Mouse (Mus musculus) kidney, postnatal 14 days (tissue): ENCODE results near the gene Smn1.
"Not testable (repeated sequence)": the region's sequence is repeated elsewhere in the genome, so short reads cannot be mapped to it uniquely, and the experiment has no call there.

Experiments
- DNase-seq: peaks from one replicate; pipeline ENCODE4 v3.0.0; 2022; ENCODE audit warnings: mixed read lengths

Gene Smn1

GRCm38 (mm10) chr13:100124423-100125257, at the start of gene Smn1:
Smn1 (plus strand) TSS chr13:100124852.
- peak; percentile 95 for DNase-seq

DNA sequence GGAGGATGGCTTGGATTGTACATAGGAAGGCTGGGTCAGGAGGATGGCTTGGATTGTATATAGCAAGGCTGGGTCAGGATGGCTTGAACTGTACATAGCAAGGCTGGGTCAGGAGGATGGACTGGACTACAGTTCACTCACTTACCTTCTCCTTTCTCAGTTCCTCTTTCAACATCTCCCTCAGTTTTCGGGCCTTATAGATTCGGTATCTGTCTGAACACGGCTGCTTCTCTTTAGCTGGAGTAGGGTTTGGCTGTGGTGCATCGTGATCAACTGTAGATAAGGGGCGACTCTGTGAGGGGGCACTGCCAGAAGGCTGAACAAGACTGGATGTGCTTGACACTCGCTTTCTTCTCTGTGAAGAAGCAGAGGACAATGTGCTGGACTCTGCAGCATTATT, 25.8 kb upstream of the Smn1 start:
- DNase-seq = no peak

- no peak for DNase-seq
Measured at GRCm38 (mm10) chr13:100103052-100103658, 21.5 kb upstream of the Smn1 start.

GRCm38 (mm10) chr13:100103748-100104254, 20.9 kb upstream of the Smn1 start, which contains the start of gene Bdp1:
Bdp1 (minus strand) TSS chr13:100104070.
- peak; percentile 96 for DNase-seq

DNA sequence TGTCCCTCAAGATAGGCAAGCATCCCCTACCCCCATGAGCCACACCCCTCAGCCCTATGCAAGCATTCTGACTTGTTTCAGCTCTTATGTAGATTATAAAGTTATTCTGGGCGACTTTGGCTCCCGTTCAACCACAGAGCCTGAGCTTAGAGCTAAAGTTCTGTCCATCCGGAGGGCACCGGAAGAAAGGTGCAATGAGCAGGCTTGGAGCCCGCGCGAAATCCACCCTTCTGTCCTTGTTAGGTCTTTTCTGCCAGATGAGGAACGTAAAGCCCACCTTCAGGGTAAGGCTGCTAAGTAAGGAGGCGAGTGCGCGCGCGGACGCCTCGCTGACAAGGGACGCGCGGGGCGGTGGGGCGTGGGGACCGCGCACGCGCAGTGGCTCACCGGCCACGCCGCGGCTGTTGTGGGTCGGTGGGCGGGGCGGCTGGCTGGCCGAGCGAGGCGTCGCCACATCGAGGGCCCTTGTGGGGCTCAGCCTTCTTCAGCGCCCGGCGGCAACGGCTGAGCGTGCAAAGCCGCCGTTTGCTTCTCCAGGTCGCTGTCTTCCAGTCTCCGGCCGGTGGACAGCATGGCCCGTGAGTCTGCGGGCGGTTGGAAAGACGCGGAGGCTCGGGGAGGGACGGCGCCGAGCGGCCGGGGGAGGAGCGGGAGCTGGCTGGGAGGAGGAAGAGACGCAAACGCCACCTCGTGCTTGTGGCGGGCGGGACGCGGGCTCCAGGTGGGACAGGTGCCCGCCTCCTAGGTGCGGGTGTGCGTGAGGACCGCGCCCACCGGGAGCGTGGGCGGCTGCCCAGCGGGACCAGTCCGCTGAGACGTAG, 16.8 kb upstream of the Smn1 start, which contains the start of gene Serf1:
Gene Serf1 (plus strand): TSS at position 361 of the 821 bp plus-strand sequence.
- peak; percentile 91 for DNase-seq

- peak; percentile 13 for DNase-seq
Measured at GRCm38 (mm10) chr13:100112218-100112972, 12.3 kb upstream of the Smn1 start.

DNA sequence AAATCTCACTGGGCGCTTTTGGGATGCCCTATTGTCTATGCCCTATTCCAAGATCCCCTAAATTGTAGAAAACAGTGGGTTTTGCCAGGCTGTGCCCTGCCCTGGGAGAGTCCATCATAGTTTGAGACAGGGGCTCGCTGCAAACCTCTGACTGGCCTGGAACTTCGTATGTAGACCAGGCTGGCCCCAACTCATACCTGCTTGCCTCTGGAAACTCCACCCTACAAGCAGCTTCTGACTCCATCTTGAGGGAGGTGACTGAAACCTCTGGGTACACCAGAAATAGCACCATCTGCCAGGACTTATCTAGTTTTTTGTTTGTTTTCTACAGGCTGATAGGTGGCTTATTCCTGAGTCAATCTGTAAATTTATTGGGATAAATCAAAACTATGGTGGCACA, 682 bp upstream of the Smn1 start:
- DNase-seq = no peak

DNA sequence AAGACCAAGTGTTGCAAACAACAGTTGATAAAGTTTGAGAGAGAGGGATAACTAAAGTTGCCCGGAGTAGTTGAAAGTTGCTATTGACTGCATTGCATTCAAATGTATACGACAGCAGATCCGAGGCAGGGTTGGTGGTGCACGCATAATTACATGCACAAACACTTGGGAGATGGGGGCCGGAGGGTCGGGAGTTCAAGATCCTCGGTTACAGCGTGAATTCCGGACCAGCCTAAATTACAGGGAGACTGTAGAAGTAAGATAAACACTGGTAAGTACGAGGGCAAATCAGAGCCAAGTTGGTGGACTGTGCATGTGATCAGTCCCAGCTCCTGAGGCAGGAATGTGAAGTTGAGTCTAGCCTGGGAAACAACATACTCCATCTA, 599 bp downstream of the Smn1 start:
- no peak for DNase-seq

GRCm38 (mm10) chr13:100141646-100142314, 17.1 kb downstream of the Smn1 start:
- DNase-seq = no peak

GRCm38 (mm10) chr13:100152659-100153058, 28.0 kb downstream of the Smn1 start:
- no peak for DNase-seq

DNA sequence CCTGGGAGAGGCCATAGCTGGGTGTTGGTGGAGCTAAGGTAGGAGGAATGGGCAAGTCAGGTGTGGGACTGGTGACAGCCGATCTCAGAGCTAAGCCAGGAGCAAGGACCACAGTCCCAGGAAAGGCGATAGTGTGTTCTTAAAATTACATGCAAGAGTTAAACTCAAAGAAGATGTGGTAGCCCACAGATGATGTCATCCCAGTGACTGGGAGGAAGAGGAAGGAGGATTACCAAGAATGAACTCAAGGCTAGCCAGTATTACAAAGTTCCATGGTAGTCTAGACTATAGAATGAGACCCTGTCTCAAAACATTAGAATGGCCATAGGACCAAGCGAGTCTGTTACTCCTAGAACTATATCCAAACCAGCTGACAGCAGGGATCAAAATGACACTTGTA, 32.0 kb downstream of the Smn1 start:
- no peak for DNase-seq

GRCm38 (mm10) chr13:100161171-100161870, 36.7 kb downstream of the Smn1 start:
- DNase-seq = not testable (repeated sequence)

GRCm38 (mm10) chr13:100162467-100162866, 37.8 kb downstream of the Smn1 start:
- DNase-seq = not testable (repeated sequence)

DNA sequence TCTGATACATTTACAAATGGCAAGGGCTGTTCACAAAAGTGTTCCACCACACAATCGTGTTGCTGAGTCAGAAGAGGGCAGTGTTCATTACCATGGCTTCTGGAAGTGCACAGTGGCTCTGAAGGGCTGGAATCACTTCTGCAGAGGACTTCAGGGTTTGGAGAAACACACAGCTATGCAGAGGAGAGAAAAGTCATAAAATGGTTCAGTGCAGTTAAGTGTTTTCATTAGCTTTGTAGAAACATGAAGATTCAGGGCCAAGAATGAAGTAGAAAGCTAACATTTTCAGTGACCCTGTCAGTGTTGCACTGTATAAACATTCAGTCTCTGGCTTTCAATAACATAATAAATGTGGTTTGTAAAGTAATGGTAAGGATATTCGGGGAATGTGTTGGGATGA, 41.7 kb downstream of the Smn1 start:
- not testable (repeated sequence) for DNase-seq

GRCm38 (mm10) chr13:100174360-100174759, 49.7 kb downstream of the Smn1 start:
- DNase-seq = not testable (repeated sequence)

GRCm38 (mm10) chr13:100183111-100183510, 58.5 kb downstream of the Smn1 start:
- DNase-seq = not testable (repeated sequence)
